Mouse (Mus musculus): ENCODE measurements around the gene Ccdc6. TPM values are rescaled to one million over a fixed set of nuclear protein-coding genes. Genes with fewer than 3 reads are reported as not detected.

Gene Ccdc6
- polyA plus RNA-seq, 1 experiment from 2014 or later: 13.1 TPM

DNA sequence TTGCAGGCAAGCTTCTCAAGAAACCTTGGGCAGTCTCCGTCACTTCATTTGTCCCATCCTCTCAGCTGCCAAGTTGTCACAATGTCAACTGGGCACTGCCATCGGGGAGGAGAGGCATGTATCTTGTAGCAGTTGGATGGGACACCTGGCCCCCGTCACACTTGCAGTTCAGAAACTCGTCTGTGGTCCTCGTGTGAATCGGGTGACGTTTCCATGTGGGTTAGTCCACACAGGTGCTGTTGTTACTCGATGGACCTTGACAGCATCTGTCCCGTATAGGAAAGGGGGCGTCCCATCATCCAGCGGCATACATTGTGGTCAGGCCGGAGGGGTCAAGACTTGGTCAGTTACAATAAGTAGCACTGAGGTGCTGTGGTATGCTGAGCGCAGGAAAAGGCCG lies 64.6 kb downstream of the Ccdc6 start:
- Histone ChIP-seq H3K4me3 (replicated peaks; ENCODE audit: low read length) (no peak overlapping the region), H3K4me1 (ENCODE audit: control insufficient read depth, insufficient read depth, low read length) (no peaks in the 10 kb centered on the region), H3K9ac (ENCODE audit: low read length) (no peak overlapping the region), H3K27me3 (ENCODE audit: control insufficient read depth, insufficient read depth, low read length) (no peaks in the 10 kb centered on the region), H3K4me2 (ENCODE audit: low read depth, low read length) (no peak overlapping the region), H3K27ac (ENCODE audit: low read length) (no peak overlapping the region), H3K36me3 (ENCODE audit: control insufficient read depth, insufficient read depth, low read length) (peaks cover 8% of the 10 kb centered on the region; the same call in 1 of the 2 replicates), H3K9me3 (replicated peaks; ENCODE audit: control insufficient read depth, low read length) (no peaks in the 10 kb centered on the region)
- 90% methylated on average over 14 of the region's 14 CpGs for WGBS
- no peak for ATAC-seq (ENCODE audit: insufficient read depth, low FRiP score)

DNA sequence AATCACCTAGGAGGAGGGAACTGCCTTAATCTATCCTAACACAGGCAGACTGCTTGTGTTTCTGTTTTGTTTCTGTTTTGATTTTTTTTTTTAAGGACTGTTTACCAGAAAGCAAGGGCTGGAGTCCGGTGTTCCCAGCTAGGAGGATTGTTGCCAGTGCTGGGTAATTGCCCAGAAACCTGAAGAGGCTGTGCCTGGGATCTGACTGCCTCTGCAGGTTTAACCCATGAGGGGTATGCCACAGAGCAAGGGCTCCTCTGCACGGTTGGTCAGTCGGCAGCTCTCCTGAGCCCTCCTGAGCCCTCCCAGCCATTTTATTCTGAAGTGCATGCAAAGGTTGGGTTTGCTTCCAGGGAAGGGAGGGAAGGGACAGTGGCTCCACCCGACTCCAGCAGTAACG lies 66.8 kb downstream of the Ccdc6 start:
- H3K4me2 ChIP-seq (ENCODE audit: low read depth, low read length): no peak overlapping the region
- 0 out of 2 replicates have a peak, but pooled peaks cover 2% of the 10 kb centered on the region for H3K36me3 ChIP-seq (ENCODE audit: control insufficient read depth, insufficient read depth, low read length)
- no peak overlapping the region for H3K4me3 ChIP-seq (replicated peaks; ENCODE audit: low read length)
- no peaks in the 10 kb centered on the region for H3K9me3 ChIP-seq (replicated peaks; ENCODE audit: control insufficient read depth, low read length)
- WGBS: 59% methylated on average over 5 of the region's 5 CpGs
- H3K27me3 ChIP-seq (ENCODE audit: control insufficient read depth, insufficient read depth, low read length): no peaks in the 10 kb centered on the region
- no peaks in the 10 kb centered on the region for H3K4me1 ChIP-seq (ENCODE audit: control insufficient read depth, insufficient read depth, low read length)
- no peak overlapping the region for H3K27ac ChIP-seq (ENCODE audit: low read length)
- H3K9ac ChIP-seq (ENCODE audit: low read length): no peak overlapping the region
- no peak for ATAC-seq (ENCODE audit: insufficient read depth, low FRiP score)

DNA sequence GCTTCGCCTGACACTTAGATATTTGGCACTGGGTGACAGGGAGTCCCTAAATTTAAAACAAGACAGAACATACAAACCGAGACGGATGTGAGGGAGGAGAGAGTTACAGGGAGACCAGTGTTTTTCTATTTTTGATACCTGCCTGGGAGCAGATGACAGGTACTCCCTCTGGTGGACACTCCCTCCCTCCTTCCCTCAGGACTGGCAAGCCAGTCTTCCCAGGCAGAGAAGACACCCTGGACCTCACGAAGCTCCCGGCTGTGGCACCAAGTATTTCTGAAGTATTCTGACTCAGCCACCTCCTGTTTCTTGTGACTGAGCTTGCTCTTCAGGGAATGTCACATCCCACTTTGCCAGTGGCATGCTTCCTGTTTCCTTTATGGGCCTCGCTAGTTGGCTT lies 69.0 kb downstream of the Ccdc6 start:
- H3K9me3 ChIP-seq (replicated peaks; ENCODE audit: control insufficient read depth, low read length): no peaks in the 10 kb centered on the region
- no peak overlapping the region for H3K27ac ChIP-seq (ENCODE audit: low read length)
- H3K4me1 ChIP-seq (ENCODE audit: control insufficient read depth, insufficient read depth, low read length): no peaks in the 10 kb centered on the region
- H3K36me3 ChIP-seq (ENCODE audit: control insufficient read depth, insufficient read depth, low read length): peaks cover 11% of the 10 kb centered on the region; the same call in 1 of the 2 replicates
- no peak overlapping the region for H3K9ac ChIP-seq (ENCODE audit: low read length)
- WGBS: 77% methylated on average over 6 of the region's 6 CpGs
- no peak overlapping the region for H3K4me3 ChIP-seq (replicated peaks; ENCODE audit: low read length)
- no peaks in the 10 kb centered on the region for H3K27me3 ChIP-seq (ENCODE audit: control insufficient read depth, insufficient read depth, low read length)
- no peak overlapping the region for H3K4me2 ChIP-seq (ENCODE audit: low read depth, low read length)
- ATAC-seq (ENCODE audit: insufficient read depth, low FRiP score): 0 out of 2 replicates have a peak, but pooled peaks have one; percentile 20

DNA sequence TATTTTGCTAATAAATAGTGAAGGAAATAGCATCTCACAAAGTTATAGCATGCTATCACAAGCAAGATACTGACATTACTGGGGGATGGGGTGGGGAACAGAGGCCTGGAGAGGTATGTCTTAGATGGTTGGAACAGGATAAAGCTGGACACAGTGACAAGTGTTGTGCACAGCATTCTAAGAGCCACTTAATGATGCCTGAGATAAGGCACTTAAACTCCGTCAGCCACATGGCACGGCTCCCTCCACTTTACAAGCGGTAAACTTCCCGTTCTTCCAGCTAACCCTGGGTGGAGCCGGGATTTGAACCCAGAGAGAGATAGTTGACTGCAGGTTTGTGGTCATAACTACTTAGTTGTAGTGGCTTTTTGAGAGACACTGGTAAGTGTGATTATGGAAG lies 69.5 kb downstream of the Ccdc6 start:
- peaks cover 11% of the 10 kb centered on the region; the same call in 1 of the 2 replicates for H3K36me3 ChIP-seq (ENCODE audit: control insufficient read depth, insufficient read depth, low read length)
- H3K4me3 ChIP-seq (replicated peaks; ENCODE audit: low read length): no peak overlapping the region
- no peak for ATAC-seq (ENCODE audit: insufficient read depth, low FRiP score)
- H3K9ac ChIP-seq (ENCODE audit: low read length): no peak overlapping the region
- H3K4me2 ChIP-seq (ENCODE audit: low read depth, low read length): no peak overlapping the region
- WGBS: 89% methylated on average over 5 of the region's 5 CpGs
- H3K27ac ChIP-seq (ENCODE audit: low read length): no peak overlapping the region
- no peaks in the 10 kb centered on the region for H3K4me1 ChIP-seq (ENCODE audit: control insufficient read depth, insufficient read depth, low read length)
- no peaks in the 10 kb centered on the region for H3K9me3 ChIP-seq (replicated peaks; ENCODE audit: control insufficient read depth, low read length)
- H3K27me3 ChIP-seq (ENCODE audit: control insufficient read depth, insufficient read depth, low read length): no peaks in the 10 kb centered on the region

DNA sequence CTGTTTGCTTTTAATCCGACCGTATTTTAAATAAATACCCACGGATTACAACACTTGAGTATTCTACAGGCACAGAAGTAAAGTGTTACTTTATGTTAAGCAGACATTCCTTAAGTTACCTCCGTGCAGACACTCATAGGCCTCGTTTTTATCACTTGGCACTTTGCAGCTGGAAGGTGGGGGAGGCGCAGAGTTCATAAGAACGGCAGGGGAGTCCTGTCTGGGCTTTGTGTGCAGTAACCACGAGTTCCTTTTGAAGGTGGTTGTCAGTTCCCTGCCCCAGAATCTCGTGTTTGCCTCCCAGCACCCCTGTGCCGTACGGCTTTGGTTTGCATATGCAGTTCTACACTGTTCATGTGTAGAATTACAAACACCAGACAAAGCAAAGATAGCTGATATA lies 70.7 kb downstream of the Ccdc6 start:
- Histone ChIP-seq H3K9me3 (replicated peaks; ENCODE audit: control insufficient read depth, low read length) (no peaks in the 10 kb centered on the region), H3K9ac (ENCODE audit: low read length) (no peak overlapping the region), H3K27ac (ENCODE audit: low read length) (no peak overlapping the region), H3K36me3 (ENCODE audit: control insufficient read depth, insufficient read depth, low read length) (peaks cover 11% of the 10 kb centered on the region; the same call in 1 of the 2 replicates), H3K27me3 (ENCODE audit: control insufficient read depth, insufficient read depth, low read length) (no peaks in the 10 kb centered on the region), H3K4me3 (replicated peaks; ENCODE audit: low read length) (no peak overlapping the region), H3K4me1 (ENCODE audit: control insufficient read depth, insufficient read depth, low read length) (no peaks in the 10 kb centered on the region), H3K4me2 (ENCODE audit: low read depth, low read length) (no peak overlapping the region)
- WGBS: 44% methylated on average over 11 of the region's 11 CpGs
- ATAC-seq (ENCODE audit: insufficient read depth, low FRiP score): no peak

DNA sequence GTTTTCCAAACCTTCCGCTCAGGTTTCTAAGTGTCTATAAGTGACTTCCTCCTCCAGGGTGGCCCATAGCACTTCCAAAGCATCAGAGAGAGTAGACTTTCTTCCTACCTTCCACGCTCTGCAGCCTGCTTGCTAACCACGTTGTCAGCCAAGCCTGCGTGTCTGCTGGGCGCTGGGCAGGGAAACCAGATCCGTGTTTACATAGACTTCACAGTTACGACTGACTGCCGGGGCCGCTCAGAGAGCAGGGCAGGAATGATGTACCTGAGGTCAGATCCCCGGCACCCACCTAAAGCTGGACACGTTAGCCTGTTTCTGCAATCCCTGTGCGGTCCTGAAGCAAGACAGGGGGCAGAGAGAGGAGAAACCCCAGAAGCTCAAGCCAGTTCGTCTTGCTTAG lies 71.5 kb downstream of the Ccdc6 start:
- Histone ChIP-seq H3K4me1 (ENCODE audit: control insufficient read depth, insufficient read depth, low read length) (no peaks in the 10 kb centered on the region), H3K36me3 (ENCODE audit: control insufficient read depth, insufficient read depth, low read length) (peaks cover 11% of the 10 kb centered on the region; the same call in 1 of the 2 replicates), H3K27ac (ENCODE audit: low read length) (no peak overlapping the region), H3K4me3 (replicated peaks; ENCODE audit: low read length) (no peak overlapping the region), H3K27me3 (ENCODE audit: control insufficient read depth, insufficient read depth, low read length) (no peaks in the 10 kb centered on the region), H3K9ac (ENCODE audit: low read length) (no peak overlapping the region), H3K9me3 (replicated peaks; ENCODE audit: control insufficient read depth, low read length) (no peaks in the 10 kb centered on the region), H3K4me2 (ENCODE audit: low read depth, low read length) (no peak overlapping the region)
- no peak for ATAC-seq (ENCODE audit: insufficient read depth, low FRiP score)
- 37% methylated on average over 13 of the region's 13 CpGs for WGBS

DNA sequence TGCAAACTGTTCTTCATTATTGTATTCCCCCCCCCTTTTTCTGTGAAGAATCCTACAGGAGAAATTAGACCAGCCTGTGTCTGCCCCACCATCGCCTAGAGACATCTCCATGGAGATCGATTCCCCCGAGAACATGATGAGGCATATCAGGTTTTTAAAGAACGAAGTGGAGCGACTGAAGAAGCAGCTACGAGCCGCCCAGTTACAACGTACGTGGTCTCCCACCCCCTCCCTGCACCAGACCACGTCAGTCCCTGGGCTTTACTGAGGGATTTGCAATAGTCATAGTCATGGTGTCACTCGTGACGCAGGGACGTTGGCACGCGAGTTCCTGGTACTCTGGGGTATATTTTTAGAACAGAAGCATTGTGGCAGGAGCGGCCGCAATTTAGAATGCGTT lies 72.1 kb downstream of the Ccdc6 start:
- H3K27ac ChIP-seq (ENCODE audit: low read length): no peak overlapping the region

DNA sequence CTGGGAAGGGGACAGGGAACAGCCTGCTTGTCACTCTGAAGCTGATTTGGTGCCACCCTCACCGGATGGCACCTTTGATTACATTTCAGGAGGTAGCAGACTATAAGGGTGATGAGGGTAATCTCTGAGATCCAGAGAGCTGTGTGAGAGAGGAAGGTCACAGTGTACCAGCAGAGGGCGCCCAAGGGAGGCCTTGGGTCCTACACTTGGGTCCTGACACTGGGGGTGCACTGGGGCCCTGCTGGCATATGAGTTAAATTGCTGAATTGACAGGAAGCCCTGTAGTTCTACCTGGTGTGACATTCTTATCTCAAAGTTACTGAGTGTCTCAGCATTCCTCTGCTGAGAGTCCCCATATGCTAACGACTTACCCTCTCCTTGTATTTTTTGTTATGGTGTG lies 76.4 kb downstream of the Ccdc6 start:
- Histone ChIP-seq H3K4me1 (ENCODE audit: control insufficient read depth, insufficient read depth, low read length) (no peaks in the 10 kb centered on the region), H3K4me2 (ENCODE audit: low read depth, low read length) (no peak overlapping the region), H3K27me3 (ENCODE audit: control insufficient read depth, insufficient read depth, low read length) (no peaks in the 10 kb centered on the region), H3K36me3 (ENCODE audit: control insufficient read depth, insufficient read depth, low read length) (peaks cover 19% of the 10 kb centered on the region), H3K9ac (ENCODE audit: low read length) (no peak overlapping the region), H3K9me3 (replicated peaks; ENCODE audit: control insufficient read depth, low read length) (no peaks in the 10 kb centered on the region), H3K4me3 (replicated peaks; ENCODE audit: low read length) (no peak overlapping the region), H3K27ac (ENCODE audit: low read length) (no peak overlapping the region)
- WGBS: 55% methylated on average over 3 of the region's 3 CpGs
- no peak for ATAC-seq (ENCODE audit: insufficient read depth, low FRiP score)

More for the DNA sequence above, 72.1 kb downstream of the Ccdc6 start:
- no peak overlapping the region for H3K4me2 ChIP-seq (ENCODE audit: low read depth, low read length)
- peaks cover 11% of the 10 kb centered on the region; the same call in 1 of the 2 replicates for H3K36me3 ChIP-seq (ENCODE audit: control insufficient read depth, insufficient read depth, low read length)
- no peaks in the 10 kb centered on the region for H3K9me3 ChIP-seq (replicated peaks; ENCODE audit: control insufficient read depth, low read length)
- 84% methylated on average over 18 of the region's 18 CpGs for WGBS
- no peak overlapping the region for H3K4me3 ChIP-seq (replicated peaks; ENCODE audit: low read length)
- no peaks in the 10 kb centered on the region for H3K4me1 ChIP-seq (ENCODE audit: control insufficient read depth, insufficient read depth, low read length)
- no peak overlapping the region for H3K9ac ChIP-seq (ENCODE audit: low read length)
- H3K27me3 ChIP-seq (ENCODE audit: control insufficient read depth, insufficient read depth, low read length): no peaks in the 10 kb centered on the region
- no peak for ATAC-seq (ENCODE audit: insufficient read depth, low FRiP score)

DNA sequence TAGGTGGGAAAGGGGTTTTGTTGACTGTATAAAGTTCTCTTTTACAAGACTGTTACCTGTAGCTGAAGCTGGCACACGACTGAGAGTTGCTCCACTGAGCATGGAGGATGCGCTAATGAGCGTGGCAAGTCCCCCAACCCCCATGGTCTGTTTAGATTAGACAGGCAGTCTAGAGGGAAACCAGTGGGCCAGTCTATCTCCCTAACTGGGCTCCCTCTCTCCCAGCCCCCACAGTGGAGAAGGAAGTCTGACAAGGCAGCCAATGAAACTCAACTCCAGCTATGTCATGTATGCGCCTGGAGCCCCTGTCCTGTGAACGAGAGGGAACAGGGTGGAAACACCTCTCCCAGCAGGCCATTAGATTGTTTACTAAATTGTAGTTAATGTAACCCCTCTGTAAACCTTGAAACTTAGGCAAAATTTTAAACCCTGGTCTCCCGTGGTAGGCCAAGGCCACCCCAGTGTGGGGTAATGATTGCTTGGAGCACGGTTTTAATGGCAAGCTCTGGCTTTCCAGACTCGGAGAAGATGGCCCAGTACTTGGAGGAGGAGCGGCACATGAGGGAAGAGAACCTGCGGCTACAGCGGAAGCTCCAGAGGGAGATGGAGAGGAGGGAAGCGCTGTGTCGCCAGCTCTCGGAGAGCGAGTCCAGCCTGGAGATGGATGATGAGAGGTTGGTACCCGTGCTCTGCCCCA lies 77.7 kb downstream of the Ccdc6 start:
- ATAC-seq (ENCODE audit: insufficient read depth, low FRiP score): no peak
- 64% methylated on average over 16 of the region's 16 CpGs for WGBS
- Histone ChIP-seq H3K9ac (ENCODE audit: low read length) (no peak overlapping the region), H3K36me3 (ENCODE audit: control insufficient read depth, insufficient read depth, low read length) (peaks cover 14% of the 10 kb centered on the region), H3K4me1 (ENCODE audit: control insufficient read depth, insufficient read depth, low read length) (no peaks in the 10 kb centered on the region), H3K27ac (ENCODE audit: low read length) (no peak overlapping the region), H3K9me3 (replicated peaks; ENCODE audit: control insufficient read depth, low read length) (no peaks in the 10 kb centered on the region), H3K4me3 (replicated peaks; ENCODE audit: low read length) (no peak overlapping the region), H3K27me3 (ENCODE audit: control insufficient read depth, insufficient read depth, low read length) (no peaks in the 10 kb centered on the region), H3K4me2 (ENCODE audit: low read depth, low read length) (no peak overlapping the region)

Measured in stomach, embryonic 16.5 days (tissue).